Mouse (Mus musculus): ENCODE measurements around the gene Lime1. TPM values are rescaled to one million over a fixed set of nuclear protein-coding genes. Genes with fewer than 3 reads are reported as not detected.

Gene Lime1
- 29.8 and 32.7 TPM in 2 replicates for total RNA-seq (2023)

GRCm38 (mm10) chr2:181379778-181380177, at the start of gene Lime1:
TSS of gene Lime1 (plus strand) at chr2:181380078.

GRCm38 (mm10) chr2:181364860-181365596, 14.8 kb upstream of the Lime1 start, which contains the start of the genes Zgpat and Arfrp1:
TSS of gene Zgpat (plus strand) at chr2:181364928.
TSS of gene Arfrp1 (minus strand) at chr2:181365404.

Other genes with a start within 250 kb of the Lime1 start
- not detected in 2 replicates for gene Kcnq2, start 244.8 kb upstream of the Lime1 start, total RNA-seq (2023)
- not detected in 2 replicates for gene Eef1a2, start 223.1 kb upstream of the Lime1 start, total RNA-seq (2023)
- 13.1 and 14.7 TPM in 2 replicates for gene Ppdpf, start 192.8 kb upstream of the Lime1 start, total RNA-seq (2023)
- gene Ptk6, start 177.3 kb upstream of the Lime1 start, total RNA-seq (2023), result not detected in 2 replicates
- not detected in 2 replicates for gene Srms, start 166.9 kb upstream of the Lime1 start, total RNA-seq (2023)
- not detected in 2 replicates for gene Fndc11, start 160.1 kb upstream of the Lime1 start, total RNA-seq (2023)
- 73.0 and 86.4 TPM in 2 replicates for gene Helz2, start 138.1 kb upstream of the Lime1 start, total RNA-seq (2023)
- gene Gmeb2, start 92.0 kb upstream of the Lime1 start, total RNA-seq (2023), result 30.6 and 50.4 TPM in 2 replicates
- not detected in 2 replicates for gene Stmn3, start 65.6 kb upstream of the Lime1 start, total RNA-seq (2023)
- gene Rtel1, start 60.3 kb upstream of the Lime1 start, total RNA-seq (2023), result 29.6 and 34.9 TPM in 2 replicates
- 25.9 and 36.3 TPM in 2 replicates for gene Zgpat, start 15.2 kb upstream of the Lime1 start, total RNA-seq (2023)
- 35.7 and 48.5 TPM in 2 replicates for gene Arfrp1, start 14.7 kb upstream of the Lime1 start, total RNA-seq (2023)
- 0.22 and 0.48 TPM in 2 replicates for gene Zbtb46, start 79.3 kb downstream of the Lime1 start, total RNA-seq (2023)
- gene Abhd16b, start 113.1 kb downstream of the Lime1 start, total RNA-seq (2023), result not detected in 2 replicates
- 64.4 and 94.3 TPM in 2 replicates for gene Tpd52l2, start 117.1 kb downstream of the Lime1 start, total RNA-seq (2023)
- gene Dnajc5, start 140.4 kb downstream of the Lime1 start, total RNA-seq (2023), result 132 and 159 TPM in 2 replicates
- 77.5 and 81.8 TPM in 2 replicates for gene Uckl1, start 204.8 kb downstream of the Lime1 start, total RNA-seq (2023)
- 32.6 and 38.4 TPM in 2 replicates for gene Prpf6, start 211.8 kb downstream of the Lime1 start, total RNA-seq (2023)
- gene Zfp512b, start 212.7 kb downstream of the Lime1 start, total RNA-seq (2023), result 9.1 and 14.6 TPM in 2 replicates
- gene Samd10, start 219.1 kb downstream of the Lime1 start, total RNA-seq (2023), result 7.9 and 9.4 TPM in 2 replicates

All from neutrophil, adult 65 days (primary cell).